Mouse (Mus musculus) megakaryocyte, embryonic 14.5 days (primary cell): ENCODE data around the gene Slc25a39.

Source experiments
- FLI1 ChIP-seq: IDR thresholded peaks from 2 replicates; pipeline ENCODE4 v1.6.1; 2012; ENCODE audit warnings: low read length, inconsistent platforms, mixed read lengths
- GATA1 ChIP-seq: IDR thresholded peaks from 3 replicates; pipeline ENCODE4 v1.6.1; 2012; ENCODE audit warnings: mixed read lengths, low read length, inconsistent platforms, borderline replicate concordance

DNA sequence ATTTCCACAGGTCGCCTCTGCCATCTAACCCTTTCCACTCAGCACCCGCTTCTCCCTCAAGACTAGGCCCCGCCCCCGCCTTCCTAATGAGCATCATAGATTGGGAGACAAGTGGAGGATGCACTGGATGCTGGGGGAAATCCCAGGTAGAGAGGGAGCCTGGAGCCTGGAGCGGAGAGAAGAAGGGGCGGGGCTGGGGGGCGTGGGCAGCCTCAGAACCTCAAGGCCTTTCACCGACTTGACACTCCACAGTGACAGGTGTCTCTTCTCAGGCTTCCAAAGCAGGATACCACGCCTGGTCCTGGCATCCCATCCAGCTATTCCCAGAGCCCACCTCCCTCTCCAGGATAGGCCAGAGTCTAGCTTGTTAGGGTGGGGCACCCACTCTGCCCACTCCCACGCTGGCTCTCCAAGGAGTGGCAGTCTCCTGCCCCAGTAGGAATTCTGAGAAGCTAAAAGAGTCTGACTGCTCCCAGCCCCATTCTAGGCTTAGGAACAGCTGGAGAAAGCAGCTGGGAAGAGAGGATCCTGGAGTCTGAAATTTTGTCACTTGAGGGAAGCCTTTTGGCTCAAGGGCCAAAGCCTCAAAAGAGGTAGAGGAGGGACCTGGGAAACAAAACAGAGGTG is 37.6 kb upstream of the Slc25a39 start:
- TF ChIP-seq GATA1, result no peak
- TF ChIP-seq FLI1, result no peak
